Mouse (Mus musculus) C2C12 (cell line): ENCODE measurements around the gene Eif4a1.

Source experiments
- CEBPB ChIP-seq: IDR thresholded peaks from one replicate; pipeline ENCODE4 v1.6.1; 2011; ENCODE audit warnings: low read depth, mild to moderate bottlenecking, control low read depth, moderate library complexity
- CTCF ChIP-seq: IDR thresholded peaks from one replicate; pipeline ENCODE4 v1.5.1; 2011; ENCODE audit not compliant: control insufficient read depth, insufficient read depth, insufficient read length
- FOSL1 ChIP-seq: IDR thresholded peaks from one replicate; pipeline ENCODE4 v1.8.0; 2011; ENCODE audit warnings: mild to moderate bottlenecking, low read length; ENCODE audit not compliant: poor library complexity, insufficient read depth, severe bottlenecking
- MAX ChIP-seq: IDR thresholded peaks from one replicate; pipeline ENCODE4 v1.6.1; 2011; ENCODE audit warnings: mild to moderate bottlenecking, control low read depth
- MYOD1 ChIP-seq: IDR thresholded peaks from one replicate; pipeline ENCODE4 v1.6.1; 2011; ENCODE audit warnings: low read depth; ENCODE audit not compliant: control insufficient read depth, insufficient read length
- USF1 ChIP-seq: IDR thresholded peaks from one replicate; pipeline ENCODE4 v1.6.1; 2011; ENCODE audit warnings: low read depth, mild to moderate bottlenecking, control low read depth, moderate library complexity

- TF ChIP-seq CTCF = no peak
- no peak for TF ChIP-seq MAX
- no peak for TF ChIP-seq MYOD1
- no peak for TF ChIP-seq CEBPB
- TF ChIP-seq USF1 = no peak
- no peak for TF ChIP-seq FOSL1
Measured at GRCm38 (mm10) chr11:69617805-69618204, 54.4 kb downstream of the Eif4a1 start, which contains the start of gene Shbg.
